Mouse (Mus musculus): ENCODE data around the gene Olfr43. TPM values are rescaled to one million over a fixed set of nuclear protein-coding genes. Genes with fewer than 3 reads are reported as not detected.

Gene Olfr43
- polyA plus RNA-seq (2014; fragmentation: Nextera tagmentation; extraction: Ambion mirVana), result 0.10 TPM in 1 of 2 replicates, not detected in the other

- Histone ChIP-seq H3K27ac (replicated peaks; ENCODE audit: low read depth, low read length) (no peak within 1 kb of the TSS), H3K4me1 (ENCODE audit: control insufficient read depth, insufficient read depth, low read length) (no peaks in the 10 kb centered on the region), H3K4me3 (ENCODE audit: low read depth, low read length) (no peak within 1 kb of the TSS), H3K27me3 (replicated peaks; ENCODE audit: control insufficient read depth, insufficient read depth, low read length) (no peaks in the 10 kb centered on the region), H3K36me3 (ENCODE audit: control insufficient read depth, insufficient read depth, low read length) (no peaks in the 10 kb centered on the region), H3K9me3 (ENCODE audit: control insufficient read depth, low read length) (no peaks in the 10 kb centered on the region), H3K4me2 (ENCODE audit: low read depth, low read length) (no peak within 1 kb of the TSS), H3K9ac (ENCODE audit: low read depth, low read length) (no peak within 1 kb of the TSS)
- ATAC-seq (ENCODE audit: low read depth) (no peak), DNase-seq (ENCODE audit: low spot score) (no peak)
- WGBS, result 50% methylated on average over 1 of the region's 1 CpGs
Observed at GRCm38 (mm10) chr11:74211279-74211678, at the start of gene Olfr43. Gene Olfr43, minus strand, starts transcription at chr11:74211379.

GRCm38 (mm10) chr11:74259508-74259907 lies 48.3 kb upstream of the Olfr43 start, which contains the start of gene Olfr406:
Gene Olfr406, plus strand, starts transcription at chr11:74259808.
- DNase-seq (ENCODE audit: low spot score), result no peak
- 50% methylated on average over 2 of the region's 2 CpGs for WGBS

GRCm38 (mm10) chr11:74241201-74241600 lies 30.0 kb upstream of the Olfr43 start:
- Histone ChIP-seq H3K9me3 (ENCODE audit: control insufficient read depth, low read length) (no peaks in the 10 kb centered on the region), H3K9ac (ENCODE audit: low read depth, low read length) (no peak overlapping the region), H3K27me3 (replicated peaks; ENCODE audit: control insufficient read depth, insufficient read depth, low read length) (no peaks in the 10 kb centered on the region), H3K4me2 (ENCODE audit: low read depth, low read length) (no peak overlapping the region), H3K27ac (replicated peaks; ENCODE audit: low read depth, low read length) (no peak overlapping the region), H3K4me1 (ENCODE audit: control insufficient read depth, insufficient read depth, low read length) (no peaks in the 10 kb centered on the region), H3K4me3 (ENCODE audit: low read depth, low read length) (no peak overlapping the region), H3K36me3 (ENCODE audit: control insufficient read depth, insufficient read depth, low read length) (no peaks in the 10 kb centered on the region)
- no peak for DNase-seq (ENCODE audit: low spot score)
- no peak for ATAC-seq (ENCODE audit: low read depth)
- 83% methylated on average over 3 of the region's 3 CpGs for WGBS

More at GRCm38 (mm10) chr11:74259508-74259907, 48.3 kb upstream of the Olfr43 start, which contains the start of gene Olfr406:
- Histone ChIP-seq H3K9me3 (ENCODE audit: control insufficient read depth, low read length) (no peaks in the 10 kb centered on the region), H3K27ac (replicated peaks; ENCODE audit: low read depth, low read length) (no peak within 1 kb of the TSS), H3K4me3 (ENCODE audit: low read depth, low read length) (no peak within 1 kb of the TSS), H3K27me3 (replicated peaks; ENCODE audit: control insufficient read depth, insufficient read depth, low read length) (no peaks in the 10 kb centered on the region), H3K4me2 (ENCODE audit: low read depth, low read length) (no peak within 1 kb of the TSS), H3K4me1 (ENCODE audit: control insufficient read depth, insufficient read depth, low read length) (no peaks in the 10 kb centered on the region), H3K9ac (ENCODE audit: low read depth, low read length) (no peak within 1 kb of the TSS), H3K36me3 (ENCODE audit: control insufficient read depth, insufficient read depth, low read length) (no peaks in the 10 kb centered on the region)
- no peak for ATAC-seq (ENCODE audit: low read depth)

GRCm38 (mm10) chr11:74185949-74186348 lies 25.2 kb downstream of the Olfr43 start, which contains the start of gene Olfr403:
Gene Olfr403, plus strand, starts transcription at chr11:74186249.
- no peak within 1 kb of the TSS for H3K4me2 ChIP-seq (ENCODE audit: low read depth, low read length)
- no peak within 1 kb of the TSS for H3K4me3 ChIP-seq (ENCODE audit: low read depth, low read length)
- no peaks in the 10 kb centered on the region for H3K36me3 ChIP-seq (ENCODE audit: control insufficient read depth, insufficient read depth, low read length)
- H3K27me3 ChIP-seq (replicated peaks; ENCODE audit: control insufficient read depth, insufficient read depth, low read length), result no peaks in the 10 kb centered on the region
- no peak for DNase-seq (ENCODE audit: low spot score)
- ATAC-seq (ENCODE audit: low read depth), result no peak
- no peak within 1 kb of the TSS for H3K9ac ChIP-seq (ENCODE audit: low read depth, low read length)
- peaks cover 4% of the 10 kb centered on the region; the same call in 1 of the 2 replicates for H3K9me3 ChIP-seq (ENCODE audit: control insufficient read depth, low read length)
- H3K4me1 ChIP-seq (ENCODE audit: control insufficient read depth, insufficient read depth, low read length), result no peaks in the 10 kb centered on the region
- H3K27ac ChIP-seq (replicated peaks; ENCODE audit: low read depth, low read length), result no peak within 1 kb of the TSS

- no peaks in the 10 kb centered on the region for H3K4me1 ChIP-seq (ENCODE audit: control insufficient read depth, insufficient read depth, low read length)
- no peak overlapping the region for H3K9ac ChIP-seq (ENCODE audit: low read depth, low read length)
- no peaks in the 10 kb centered on the region for H3K36me3 ChIP-seq (ENCODE audit: control insufficient read depth, insufficient read depth, low read length)
- H3K4me3 ChIP-seq (ENCODE audit: low read depth, low read length), result no peak overlapping the region
- no peak overlapping the region for H3K27ac ChIP-seq (replicated peaks; ENCODE audit: low read depth, low read length)
- H3K4me2 ChIP-seq (ENCODE audit: low read depth, low read length), result no peak overlapping the region
- ATAC-seq (ENCODE audit: low read depth) (no peak), DNase-seq (ENCODE audit: low spot score) (no peak)
- no peaks in the 10 kb centered on the region for H3K27me3 ChIP-seq (replicated peaks; ENCODE audit: control insufficient read depth, insufficient read depth, low read length)
- peaks cover 7% of the 10 kb centered on the region; the same call in 1 of the 2 replicates for H3K9me3 ChIP-seq (ENCODE audit: control insufficient read depth, low read length)
- 75% methylated on average over 4 of the region's 4 CpGs for WGBS
Observed at GRCm38 (mm10) chr11:74183745-74184144, 27.4 kb downstream of the Olfr43 start.

GRCm38 (mm10) chr11:74183168-74183567 lies 28.0 kb downstream of the Olfr43 start:
- H3K4me3 ChIP-seq (ENCODE audit: low read depth, low read length), result no peak overlapping the region
- WGBS, result 88% methylated on average over 4 of the region's 4 CpGs
- H3K4me2 ChIP-seq (ENCODE audit: low read depth, low read length), result no peak overlapping the region

GRCm38 (mm10) chr11:74168771-74169170 lies 42.4 kb downstream of the Olfr43 start:
- H3K4me1 ChIP-seq (ENCODE audit: control insufficient read depth, insufficient read depth, low read length), result no peaks in the 10 kb centered on the region
- no peak for DNase-seq (ENCODE audit: low spot score)
- H3K9me3 ChIP-seq (ENCODE audit: control insufficient read depth, low read length), result no peaks in the 10 kb centered on the region
- ATAC-seq (ENCODE audit: low read depth), result no peak
- H3K9ac ChIP-seq (ENCODE audit: low read depth, low read length), result no peak overlapping the region
- H3K4me3 ChIP-seq (ENCODE audit: low read depth, low read length), result no peak overlapping the region
- H3K36me3 ChIP-seq (ENCODE audit: control insufficient read depth, insufficient read depth, low read length), result no peaks in the 10 kb centered on the region
- H3K27ac ChIP-seq (replicated peaks; ENCODE audit: low read depth, low read length), result no peak overlapping the region
- no peaks in the 10 kb centered on the region for H3K27me3 ChIP-seq (replicated peaks; ENCODE audit: control insufficient read depth, insufficient read depth, low read length)
- H3K4me2 ChIP-seq (ENCODE audit: low read depth, low read length), result no peak overlapping the region

More at GRCm38 (mm10) chr11:74183168-74183567, 28.0 kb downstream of the Olfr43 start:
- no peak for DNase-seq (ENCODE audit: low spot score)
- Histone ChIP-seq H3K9me3 (ENCODE audit: control insufficient read depth, low read length) (0 out of 2 replicates have a peak, but pooled peaks cover 7% of the 10 kb centered on the region), H3K27me3 (replicated peaks; ENCODE audit: control insufficient read depth, insufficient read depth, low read length) (no peaks in the 10 kb centered on the region), H3K9ac (ENCODE audit: low read depth, low read length) (no peak overlapping the region), H3K4me1 (ENCODE audit: control insufficient read depth, insufficient read depth, low read length) (no peaks in the 10 kb centered on the region), H3K27ac (replicated peaks; ENCODE audit: low read depth, low read length) (no peak overlapping the region), H3K36me3 (ENCODE audit: control insufficient read depth, insufficient read depth, low read length) (no peaks in the 10 kb centered on the region)
- no peak for ATAC-seq (ENCODE audit: low read depth)

Other genes starting within 250 kb of the Olfr43 start
- gene Olfr398, start 221.0 kb downstream of the Olfr43 start, polyA plus RNA-seq (2014; fragmentation: Nextera tagmentation; extraction: Ambion mirVana), result not detected in 2 replicates
- not detected in 2 replicates for gene Olfr139, start 154.8 kb downstream of the Olfr43 start, polyA plus RNA-seq (2014; fragmentation: Nextera tagmentation; extraction: Ambion mirVana)
- 0.22 and 0.28 TPM in 2 replicates for gene Olfr399, start 154.8 kb downstream of the Olfr43 start, polyA plus RNA-seq (2014; fragmentation: Nextera tagmentation; extraction: Ambion mirVana)
- gene Zfp616, start 141.4 kb downstream of the Olfr43 start, polyA plus RNA-seq (2014; fragmentation: Nextera tagmentation; extraction: Ambion mirVana), result not detected in 2 replicates
- gene Olfr401, start 97.7 kb downstream of the Olfr43 start, polyA plus RNA-seq (2014; fragmentation: Nextera tagmentation; extraction: Ambion mirVana), result not detected in 2 replicates
- gene Olfr402, start 57.9 kb downstream of the Olfr43 start, polyA plus RNA-seq (2014; fragmentation: Nextera tagmentation; extraction: Ambion mirVana), result not detected in 2 replicates
- not detected in 2 replicates for gene Olfr403, start 25.1 kb downstream of the Olfr43 start, polyA plus RNA-seq (2014; fragmentation: Nextera tagmentation; extraction: Ambion mirVana)
- gene Olfr406, start 48.4 kb upstream of the Olfr43 start, polyA plus RNA-seq (2014; fragmentation: Nextera tagmentation; extraction: Ambion mirVana), result not detected in 2 replicates
- gene Olfr59, start 72.4 kb upstream of the Olfr43 start, polyA plus RNA-seq (2014; fragmentation: Nextera tagmentation; extraction: Ambion mirVana), result not detected in 2 replicates
- gene Olfr410, start 126.7 kb upstream of the Olfr43 start, polyA plus RNA-seq (2014; fragmentation: Nextera tagmentation; extraction: Ambion mirVana), result 0.03 and 0.05 TPM in 2 replicates
- gene Olfr411, start 141.3 kb upstream of the Olfr43 start, polyA plus RNA-seq (2014; fragmentation: Nextera tagmentation; extraction: Ambion mirVana), result 0.20 TPM in 1 of 2 replicates, not detected in the other
- gene Olfr412, start 150.7 kb upstream of the Olfr43 start, polyA plus RNA-seq (2014; fragmentation: Nextera tagmentation; extraction: Ambion mirVana), result not detected in 2 replicates

Data from embryonic facial prominence, embryonic 14.5 days (tissue).